Mouse (Mus musculus) CD4-positive naive resting alpha-beta T cell, adult 57 days (primary cell): ENCODE results near the gene Psmc2. TPM values are rescaled to one million over a fixed set of nuclear protein-coding genes. Genes with fewer than 3 reads are reported as not detected.

Experiments used
- total RNA-seq: library from RNA; stranded (reverse); gene quantifications from one replicate; pipeline ENCODE4 v1.2.4, GENCODE M21; 2023

Gene Psmc2
- total RNA-seq, result 66.0 TPM

GRCm38 (mm10) chr5:21785053-21785452, at the start of gene Psmc2, which contains the start of gene Dnajc2:
Psmc2 (plus strand) TSS chr5:21785283.
Dnajc2 (minus strand) TSS chr5:21785251.

GRCm38 (mm10) chr5:21736956-21737585, 48.0 kb upstream of the Psmc2 start, which contains the start of gene Pmpcb:
Pmpcb (plus strand) TSS chr5:21737141.

Other genes starting within 250 kb of the Psmc2 start
- gene Lrrc17, start 241.7 kb upstream of the Psmc2 start, total RNA-seq, result not detected
- gene Fbxl13, start 139.6 kb upstream of the Psmc2 start, total RNA-seq, result not detected
- gene Armc10, start 139.5 kb upstream of the Psmc2 start, total RNA-seq, result 34.0 TPM
- 2.5 TPM for gene Napepld, start 83.9 kb upstream of the Psmc2 start, total RNA-seq
- gene Pmpcb, start 48.1 kb upstream of the Psmc2 start, total RNA-seq, result 80.3 TPM
- gene Dnajc2, start within 50 bp of the Psmc2 start, total RNA-seq, result 56.7 TPM
- not detected for gene Slc26a5, start 80.3 kb downstream of the Psmc2 start, total RNA-seq